Mouse (Mus musculus) midbrain, postnatal 0 days (tissue): ENCODE data around the gene Trmt13. TPM values are rescaled to one million over a fixed set of nuclear protein-coding genes. Genes with fewer than 3 reads are reported as not detected.
"Not testable (repeated sequence)": the region's sequence is repeated elsewhere in the genome, so short reads cannot be mapped to it uniquely, and the experiment has no call there.

Experiments
- ATAC-seq: fragments of 200-750 bp; cut with Nextera tagmentation; 2 replicates; pipeline ENCODE4 v1.8.0; 2017; ENCODE audit warnings: moderate number of reproducible peaks, mild to moderate bottlenecking, moderate TSS enrichment, moderate library complexity; ENCODE audit not compliant: low FRiP score
- DNase-seq: peaks from one replicate; pipeline ENCODE4 v3.0.0-alpha.2; 2015; ENCODE audit warnings: low spot score
- H3K27ac ChIP-seq: fragments of 300-500 bp; sonication (generic); 2 replicates; pipeline ENCODE4 v1.5.1; 2014; ENCODE audit warnings: low read depth, mild to moderate bottlenecking, low read length, mixed read lengths
- H3K27me3 ChIP-seq: fragments of 300-500 bp; sonication (generic); 2 replicates; pipeline ENCODE4 v1.6.1; 2014; ENCODE audit warnings: low read length, control low read depth, mixed read lengths; ENCODE audit not compliant: insufficient read depth
- H3K36me3 ChIP-seq: fragments of 300-500 bp; sonication (generic); 2 replicates; pipeline ENCODE4 v1.6.1; 2014; ENCODE audit warnings: low read length, control low read depth, mixed read lengths; ENCODE audit not compliant: insufficient read depth
- H3K4me1 ChIP-seq: fragments of 300-500 bp; sonication (generic); 2 replicates; pipeline ENCODE4 v1.6.1; 2014; ENCODE audit warnings: mild to moderate bottlenecking, control low read depth, antibody characterized with exemption, low read length, mixed read lengths; ENCODE audit not compliant: insufficient read depth
- H3K4me2 ChIP-seq: fragments of 300-500 bp; sonication (generic); 2 replicates; pipeline ENCODE4 v1.6.1; 2014; ENCODE audit warnings: low read depth, mild to moderate bottlenecking, low read length, mixed read lengths; ENCODE audit not compliant: poor library complexity, severe bottlenecking
- H3K4me3 ChIP-seq: fragments of 300-500 bp; sonication (generic); 2 replicates; pipeline ENCODE4 v1.5.1; 2014; ENCODE audit warnings: low read depth, mild to moderate bottlenecking, low read length, moderate library complexity
- H3K9ac ChIP-seq: fragments of 300-500 bp; sonication (generic); replicated peaks from 2 replicates; pipeline ENCODE4 v1.6.1; 2014; ENCODE audit warnings: mild to moderate bottlenecking, low read length, moderate library complexity, mixed read lengths; ENCODE audit not compliant: poor library complexity, severe bottlenecking
- H3K9me3 ChIP-seq: fragments of 300-500 bp; sonication (generic); 2 replicates; pipeline ENCODE4 v1.6.1; 2016; ENCODE audit warnings: low read length, control low read depth
- CTCF ChIP-seq: IDR thresholded peaks from 2 replicates; pipeline ENCODE4 v1.5.1; 2016; ENCODE audit warnings: antibody characterized with exemption, mild to moderate bottlenecking
- WGBS: fragments of 180-500 bp; shearing (Covaris S2); extraction: QIAGEN DNeasy Blood & Tissue Kit; methylation state at CpG from one replicate; pipeline ENCODE4 v1.1.7; 2014; 5-methylcytosine and 5-hydroxymethylcytosine counted together
- polyA plus RNA-seq: library from polyadenylated mRNA; unstranded; fragments of >200 nt; fragmentation: Nextera tagmentation; extraction: Ambion mirVana; gene quantifications from 2 replicates; pipeline ENCODE4 v1.2.1, GENCODE M21; 2015
- total RNA-seq: library from RNA; depleted of rRNA; stranded (reverse); fragments of >200 nt; gene quantifications from 2 replicates; pipeline ENCODE4 v1.2.3, GENCODE M21; 2014

Trmt13 gene
- total and polyA plus RNA-seq, 2 experiments from 2014 or later, result 12.2 to 23.4 TPM

- Histone ChIP-seq H3K9ac (no peak overlapping the region), H3K27ac (no peak overlapping the region), H3K4me2 (no peak overlapping the region), H3K27me3 (no peaks in the 10 kb centered on the region), H3K36me3 (no peaks in the 10 kb centered on the region), H3K9me3 (no peaks in the 10 kb centered on the region), H3K4me3 (no peak overlapping the region), H3K4me1 (no peaks in the 10 kb centered on the region)
- WGBS, result 64% methylated on average over 15 of the region's 15 CpGs
- no peak for ATAC-seq
- no peak for TF ChIP-seq CTCF
- DNase-seq, result no peak
Measured at GRCm38 (mm10) chr3:116658928-116659565, 44.7 kb upstream of the Trmt13 start.

GRCm38 (mm10) chr3:116656184-116656965 lies 42.0 kb upstream of the Trmt13 start:
- no peaks in the 10 kb centered on the region for H3K4me1 ChIP-seq
- no peaks in the 10 kb centered on the region for H3K36me3 ChIP-seq
- TF ChIP-seq CTCF, result no peak

GRCm38 (mm10) chr3:116654051-116654450 lies 39.7 kb upstream of the Trmt13 start:
- H3K36me3 ChIP-seq, ATAC-seq, H3K27ac ChIP-seq, H3K9ac ChIP-seq, DNase-seq, H3K9me3 ChIP-seq, H3K4me2 ChIP-seq, H3K27me3 ChIP-seq, H3K4me3 ChIP-seq, H3K4me1 ChIP-seq: not testable (repeated sequence)
- 95% methylated on average over 11 of the region's 11 CpGs for WGBS

More at GRCm38 (mm10) chr3:116656184-116656965, 42.0 kb upstream of the Trmt13 start:
- H3K27ac ChIP-seq, result no peak overlapping the region
- H3K27me3 ChIP-seq, result no peaks in the 10 kb centered on the region
- H3K4me3 ChIP-seq, result no peak overlapping the region
- H3K9me3 ChIP-seq, result no peaks in the 10 kb centered on the region
- DNase-seq (no peak), ATAC-seq (no peak)
- 85% methylated on average over 7 of the region's 7 CpGs for WGBS
- H3K9ac ChIP-seq, result no peak overlapping the region
- no peak overlapping the region for H3K4me2 ChIP-seq

- H3K4me2 ChIP-seq, result no peak overlapping the region
- H3K4me3 ChIP-seq, result no peak overlapping the region
- 63% methylated on average over 5 of the region's 5 CpGs for WGBS
- H3K36me3 ChIP-seq, result no peaks in the 10 kb centered on the region
- ATAC-seq (no peak), DNase-seq (no peak)
- no peaks in the 10 kb centered on the region for H3K27me3 ChIP-seq
- H3K9ac ChIP-seq, result no peak overlapping the region
- H3K9me3 ChIP-seq, result no peaks in the 10 kb centered on the region
- no peak overlapping the region for H3K27ac ChIP-seq
- TF ChIP-seq CTCF, result no peak
- no peaks in the 10 kb centered on the region for H3K4me1 ChIP-seq
Measured at GRCm38 (mm10) chr3:116653278-116653945, 39.0 kb upstream of the Trmt13 start.

GRCm38 (mm10) chr3:116652033-116652446 lies 37.7 kb upstream of the Trmt13 start:
- H3K27ac ChIP-seq, result no peak overlapping the region
- H3K9ac ChIP-seq, result no peak overlapping the region
- no peak for TF ChIP-seq CTCF
- H3K4me3 ChIP-seq, result no peak overlapping the region
- no peaks in the 10 kb centered on the region for H3K9me3 ChIP-seq
- no peaks in the 10 kb centered on the region for H3K4me1 ChIP-seq
- ATAC-seq, result 0 out of 2 replicates have a peak, but pooled peaks have one; percentile 27
- no peaks in the 10 kb centered on the region for H3K27me3 ChIP-seq
- DNase-seq, result peak; percentile 5
- H3K36me3 ChIP-seq, result peaks cover 5% of the 10 kb centered on the region; the same call in 1 of the 2 replicates
- H3K4me2 ChIP-seq, result no peak overlapping the region
- 63% methylated on average over 3 of the region's 3 CpGs for WGBS

- no peak overlapping the region for H3K27ac ChIP-seq
- H3K4me2 ChIP-seq, result no peak overlapping the region
- H3K36me3 ChIP-seq, result peaks cover 16% of the 10 kb centered on the region
- H3K4me3 ChIP-seq, result no peak overlapping the region
- H3K9me3 ChIP-seq, result no peaks in the 10 kb centered on the region
- no peak for TF ChIP-seq CTCF
- ATAC-seq (no peak), DNase-seq (no peak)
- H3K9ac ChIP-seq, result no peak overlapping the region
- no peaks in the 10 kb centered on the region for H3K4me1 ChIP-seq
- 98% methylated on average over 9 of the region's 9 CpGs for WGBS
- H3K27me3 ChIP-seq, result no peaks in the 10 kb centered on the region
Measured at GRCm38 (mm10) chr3:116650698-116651097, 36.3 kb upstream of the Trmt13 start.
